In the genomic region with DNA sequence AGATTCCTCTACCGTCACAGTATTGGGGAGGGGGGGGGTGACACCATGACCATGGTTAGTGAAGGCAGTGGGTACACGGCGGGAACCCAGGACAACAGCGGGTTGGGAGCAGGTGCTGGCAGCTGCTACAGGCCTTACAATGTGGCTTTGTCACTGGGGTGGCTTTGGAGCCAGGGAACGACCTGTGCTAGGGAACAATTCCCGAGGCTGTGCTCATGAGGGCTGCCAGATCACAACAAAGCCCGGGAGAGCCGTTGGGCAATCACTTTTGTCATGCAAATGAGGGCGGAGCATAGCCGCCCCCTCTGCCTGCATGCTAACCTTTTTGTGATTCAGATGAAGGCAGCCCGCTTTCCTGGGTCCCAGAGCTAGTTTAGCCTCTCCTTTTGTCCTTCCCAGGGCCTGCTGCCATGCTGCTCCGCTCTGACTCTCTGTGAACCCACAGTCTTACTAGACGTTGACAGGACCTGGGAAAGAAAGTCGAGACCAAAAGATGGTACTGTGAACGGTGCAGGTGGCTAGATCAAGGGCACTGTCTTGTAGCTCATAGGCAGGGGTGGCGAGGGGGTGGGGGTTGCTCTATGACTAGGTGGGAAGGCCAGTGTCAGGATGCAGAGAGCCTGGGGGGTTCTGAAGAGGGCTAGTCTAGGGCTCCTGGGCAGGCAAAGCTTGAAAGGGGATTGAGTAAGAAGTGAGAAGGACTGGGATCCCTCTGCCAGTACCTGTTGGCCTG, we compare ENCODE assay signal across 8 mouse cellular contexts. TPM values are rescaled to one million over a fixed set of nuclear protein-coding genes. Genes with fewer than 3 reads are reported as not detected.
DNase-seq lines count a peak whose midpoint lies in the region; ATAC-seq and TF ChIP-seq lines count a peak whose summit lies in the region.

No protein-coding gene starts in this region.

- H3K27ac ChIP-seq in cortical plate, adult 2 months (ENCODE audit: insufficient read depth, low read length) = peak overlapping the region; percentile 59
- peak overlapping the region; percentile 95 for H3K27ac ChIP-seq in hindbrain, embryonic 12.5 days
- H3K27ac ChIP-seq in liver, embryonic 16.5 days (ENCODE audit: low read length) = peak overlapping the region; percentile 85; the same call in 1 of the 2 replicates

- no peaks in the 10 kb centered on the region for H3K36me3 ChIP-seq in hindbrain, embryonic 12.5 days
- H3K36me3 ChIP-seq in liver, embryonic 16.5 days (ENCODE audit: control insufficient read depth, insufficient read depth) = no peaks in the 10 kb centered on the region

- H3K4me1 ChIP-seq in cortical plate, adult 2 months (ENCODE audit: control insufficient read depth, insufficient read depth, low read length) = peaks cover 12% of the 10 kb centered on the region
- H3K4me1 ChIP-seq in hindbrain, embryonic 12.5 days = peaks cover 47% of the 10 kb centered on the region
- peaks cover 38% of the 10 kb centered on the region for H3K4me1 ChIP-seq in liver, embryonic 16.5 days (ENCODE audit: control insufficient read depth, low read depth, low read length)

- no peak overlapping the region for H3K9ac ChIP-seq in hindbrain, embryonic 12.5 days
- H3K9ac ChIP-seq in liver, embryonic 16.5 days (ENCODE audit: low read depth, low read length) = peak overlapping the region; percentile 50; the same call in 1 of the 2 replicates

- TF ChIP-seq CTCF in cortical plate, adult 2 months (IDR thresholded peaks at IDR 0.05; ENCODE audit: extremely low read depth, insufficient read depth, low read length) = no peak

- TF ChIP-seq POLR2A in cortical plate, adult 2 months (IDR thresholded peaks at IDR 0.05; ENCODE audit: extremely low read depth, insufficient read depth, low read length) = 0 out of 2 replicates have a peak, but pooled peaks have one; percentile 39

- no peaks in the 10 kb centered on the region for H3K9me3 ChIP-seq in hindbrain, embryonic 12.5 days (replicated peaks)
- no peaks in the 10 kb centered on the region for H3K9me3 ChIP-seq in liver, embryonic 16.5 days (replicated peaks; ENCODE audit: control insufficient read depth, low read length)

- H3K4me3 ChIP-seq in cortical plate, adult 2 months (ENCODE audit: insufficient read depth, low read length) = no peak overlapping the region
- no peak overlapping the region for H3K4me3 ChIP-seq in hindbrain, embryonic 12.5 days
- no peak overlapping the region for H3K4me3 ChIP-seq in liver, embryonic 16.5 days (ENCODE audit: low read depth, low read length)

- no peaks in the 10 kb centered on the region; the same call in 1 of the 2 replicates for H3K27me3 ChIP-seq in hindbrain, embryonic 12.5 days
- no peaks in the 10 kb centered on the region for H3K27me3 ChIP-seq in liver, embryonic 16.5 days (ENCODE audit: control insufficient read depth, insufficient read depth, low read depth, low read length)

- peak; percentile 93 for ATAC-seq in hindbrain, embryonic 12.5 days (ENCODE audit: low FRiP score)
- no peak for ATAC-seq in liver, embryonic 16.5 days (ENCODE audit: low read depth)

- H3K4me2 ChIP-seq in hindbrain, embryonic 12.5 days (replicated peaks) = peak overlapping the region; percentile 18; the same call in 1 of the 2 replicates
- H3K4me2 ChIP-seq in liver, embryonic 16.5 days (ENCODE audit: low read depth, low read length) = no peak overlapping the region

- 9% methylated on average over 16 of the region's 16 CpGs for WGBS in hindbrain, embryonic 12.5 days
- 51% methylated on average over 16 of the region's 16 CpGs for WGBS in liver, embryonic 16.5 days (ENCODE audit: insufficient replicate concordance)

- DNase-seq in heart, adult 11 months = peak; percentile 88
- DNase-seq in heart, adult 8-10 months (ENCODE audit: low spot score) = no peak
- DNase-seq in right cerebral cortex, postnatal 10 days (ENCODE audit: low spot score in 2 of 2) = peak; percentile 72 to 84
- DNase-seq in kidney, adult 18-20 months = no peak
- no peak for DNase-seq in cerebellum, adult 9-10 months

RNA-seq across cellular contexts. Expression of a gene that starts 18.4 kb away (rescaled TPM):
- 10 to 100 TPM; 39.6 to 53.1 (median 47.7) TPM for total RNA-seq in heart, adult 8-10 months (2022)
- polyA plus RNA-seq in cortical plate, adult 2 months (2012; rRNA removed) = 59.6 and 64.2 TPM in 2 replicates
- 28.1 and 30.1 TPM in 2 replicates for polyA plus RNA-seq in hindbrain, embryonic 12.5 days (2016; fragmentation: Nextera tagmentation; extraction: Ambion mirVana)
- 15.6 and 16.6 TPM in 2 replicates for polyA plus RNA-seq in liver, embryonic 16.5 days (2015; fragmentation: Nextera tagmentation; extraction: Ambion mirVana)

RNA-seq across cellular contexts. Expression of a gene that starts 40.5 kb away (rescaled TPM):
- not detected for total RNA-seq in heart, adult 8-10 months (2022)
- polyA plus RNA-seq in cortical plate, adult 2 months (2012; rRNA removed) = not detected in 2 replicates
- 0.21 TPM in 1 of 2 replicates, not detected in the other for polyA plus RNA-seq in hindbrain, embryonic 12.5 days (2016; fragmentation: Nextera tagmentation; extraction: Ambion mirVana)
- not detected in 2 replicates for polyA plus RNA-seq in liver, embryonic 16.5 days (2015; fragmentation: Nextera tagmentation; extraction: Ambion mirVana)

Comparison
In these comparisons a context has a peak if more than half of its experiments do, and no peak if none do; other contexts are left out.
1. DNase-seq: peak in heart, adult 11 months (single experiment) and right cerebral cortex, postnatal 10 days (2 of 2); none in heart, adult 8-10 months (single experiment), kidney, adult 18-20 months (single experiment) and cerebellum, adult 9-10 months (single experiment).
2. Peak in every context shown above with its lines, with median percentiles within 50 percentile points of each other: H3K27ac ChIP-seq.